ENCODE assay signal across 11 mouse cellular contexts in the genomic region with DNA sequence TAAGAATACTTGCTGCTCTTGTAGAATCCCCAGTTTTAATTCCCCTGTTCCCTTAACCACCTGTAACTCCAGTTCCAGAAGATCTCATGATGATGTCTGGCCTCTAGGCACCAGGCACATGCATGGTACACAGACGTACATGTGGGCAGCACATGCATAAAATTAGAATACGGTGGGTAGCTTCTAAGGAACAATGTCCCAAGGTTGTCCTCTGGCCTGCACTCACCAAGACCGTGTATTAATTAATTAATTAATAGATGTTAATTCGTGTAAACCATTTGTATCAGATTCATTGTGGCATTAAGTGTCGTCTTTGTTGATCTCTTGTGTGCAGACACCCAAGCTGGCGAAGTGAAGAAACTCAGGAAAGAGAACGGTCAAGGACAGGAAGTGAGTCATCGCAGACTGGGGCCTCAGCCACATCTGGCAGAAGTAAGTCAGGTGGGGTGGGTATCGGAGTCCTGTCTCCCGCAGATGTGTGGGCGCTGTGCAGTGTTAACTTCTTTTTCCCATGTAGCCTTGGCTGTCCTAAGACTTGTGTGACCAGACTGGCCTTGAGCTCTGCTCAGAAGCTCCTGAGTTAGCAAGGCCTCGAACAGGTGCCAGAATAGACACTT. TPM values are rescaled to one million over a fixed set of nuclear protein-coding genes. Genes with fewer than 3 reads are reported as not detected.
DNase-seq lines count a peak whose midpoint lies in the region.
"Had no signal": no experiment of that assay in that cellular context is flagged by ENCODE, and none has a peak within 500 bp of the region (broad histone marks: within the 10 kb centered on the region; RNA-seq: fewer than 3 reads in every experiment).

No protein-coding gene starts in this region.

- DNase-seq in adrenal gland, adult (ENCODE audit: inconsistent age in 2 of 2, low spot score in 1 of 2) = peak; percentile 77 to 90
- no peak for DNase-seq in adrenal gland, postnatal 4 days (ENCODE audit: low spot score in 2 of 2)
- DNase-seq in CD4-positive helper T cell, adult 2 months (ENCODE audit: low read depth, low spot score) = peak; percentile 43
- peak; percentile 68 for DNase-seq in adrenal gland, postnatal 10 days
- peak; percentile 52 for DNase-seq in induced T-regulatory cell, adult 2 months (ENCODE audit: low read depth)
- DNase-seq in left cerebral cortex, postnatal 25 days (ENCODE audit: low spot score in 2 of 2) = no peak
- DNase-seq in thymus, postnatal 14 days = no peak
- DNase-seq in layer of hippocampus, adult 11-12 months (ENCODE audit: low spot score) = no peak
- DNase-seq: retina, postnatal 1 day; thymus, postnatal 25 days had no signal

- intact Hi-C loops in left cerebral cortex, postnatal 25 days (cut with DNase I) = no loop called here

RNA-seq across cellular contexts. Expression of a gene that starts 9.0 kb away (rescaled TPM):
- total RNA-seq in adrenal gland, postnatal 4 days (2021) = 10 to 100 TPM; 60.9 to 63.6 TPM
- total RNA-seq in adrenal gland, postnatal 10 days (2021) = 10 to 100 TPM; 64.5 to 84.6 TPM
- total RNA-seq in left cerebral cortex, postnatal 25 days (2021) = 10 to 100 TPM; 11.8 to 19.1 TPM

RNA-seq across cellular contexts. Expression of a gene that starts 17.6 kb away (rescaled TPM):
- total RNA-seq in adrenal gland, postnatal 4 days (2021) = 100 to 1,000 TPM; 352 to 356 TPM
- total RNA-seq in adrenal gland, postnatal 10 days (2021) = 100 to 1,000 TPM; 248 to 266 TPM
- total RNA-seq in left cerebral cortex, postnatal 25 days (2021) = 100 to 1,000 TPM; 157 to 161 TPM

RNA-seq across cellular contexts. Expression of a gene that starts 44.9 kb away (rescaled TPM):
- 10 to 100 TPM; 32.5 to 35.9 TPM for total RNA-seq in adrenal gland, postnatal 4 days (2021)
- total RNA-seq in adrenal gland, postnatal 10 days (2021) = 10 to 100 TPM; 27.4 to 31.5 TPM
- 100 to 1,000 TPM; 142 to 146 TPM for total RNA-seq in left cerebral cortex, postnatal 25 days (2021)

RNA-seq across cellular contexts. Expression of a gene that starts 53.0 kb away (rescaled TPM):
- 10 to 100 TPM; 33.9 to 34.4 TPM for total RNA-seq in adrenal gland, postnatal 4 days (2021)
- 10 to 100 TPM; 40.3 to 48.1 TPM for total RNA-seq in adrenal gland, postnatal 10 days (2021)
- total RNA-seq in left cerebral cortex, postnatal 25 days (2021) = 10 to 100 TPM; 36.5 to 43.1 TPM

RNA-seq across cellular contexts. Expression of a gene that starts 59.2 kb away (rescaled TPM):
- 1 to 10 TPM in 1 of 2 experiments, under 1 TPM in 1; 0.78 to 3.8 TPM for total RNA-seq in adrenal gland, postnatal 4 days (2021)
- 1 to 10 TPM; 4.9 to 8.1 TPM for total RNA-seq in adrenal gland, postnatal 10 days (2021)
- total RNA-seq in left cerebral cortex, postnatal 25 days (2021) = under 1 TPM in 1 of 2 experiments, not detected in 1; 0.14 TPM
- total RNA-seq: layer of hippocampus, postnatal 25 days had no signal

Comparison
In these comparisons a context has a peak if more than half of its experiments do, and no peak if none do; other contexts are left out.
1. DNase-seq: peak in adrenal gland, adult (2 of 2), CD4-positive helper T cell, adult 2 months (single experiment), adrenal gland, postnatal 10 days (single experiment) and induced T-regulatory cell, adult 2 months (single experiment); none in adrenal gland, postnatal 4 days (0 of 2), left cerebral cortex, postnatal 25 days (0 of 2), thymus, postnatal 14 days (single experiment) and layer of hippocampus, adult 11-12 months (single experiment).